Mouse (Mus musculus): ENCODE measurements around the gene Cyb5b. TPM values are rescaled to one million over a fixed set of nuclear protein-coding genes. Genes with fewer than 3 reads are reported as not detected.

Gene Cyb5b
- polyA plus RNA-seq (2015; fragmentation: Nextera tagmentation; extraction: Ambion mirVana) = 34.5 and 43.3 TPM in 2 replicates

GRCm38 (mm10) chr8:107150404-107151157 is at the start of gene Cyb5b:
Cyb5b (plus strand) TSS chr8:107150640.

Other genes with a start within 250 kb of the Cyb5b start
- gene Sntb2, start 214.9 kb upstream of the Cyb5b start, polyA plus RNA-seq (2015; fragmentation: Nextera tagmentation; extraction: Ambion mirVana) = 15.0 and 15.3 TPM in 2 replicates
- gene Vps4a, start 119.4 kb upstream of the Cyb5b start, polyA plus RNA-seq (2015; fragmentation: Nextera tagmentation; extraction: Ambion mirVana) = 51.6 and 55.6 TPM in 2 replicates
- 37.3 and 40.0 TPM in 2 replicates for gene Pdf, start 102.0 kb upstream of the Cyb5b start, polyA plus RNA-seq (2015; fragmentation: Nextera tagmentation; extraction: Ambion mirVana)
- gene Cog8, start 94.0 kb upstream of the Cyb5b start, polyA plus RNA-seq (2015; fragmentation: Nextera tagmentation; extraction: Ambion mirVana) = 22.5 and 23.6 TPM in 2 replicates
- gene Nip7, start 93.8 kb upstream of the Cyb5b start, polyA plus RNA-seq (2015; fragmentation: Nextera tagmentation; extraction: Ambion mirVana) = 37.8 and 42.2 TPM in 2 replicates
- gene Tmed6, start 85.0 kb upstream of the Cyb5b start, polyA plus RNA-seq (2015; fragmentation: Nextera tagmentation; extraction: Ambion mirVana) = not detected in 2 replicates
- gene Terf2, start 54.1 kb upstream of the Cyb5b start, polyA plus RNA-seq (2015; fragmentation: Nextera tagmentation; extraction: Ambion mirVana) = 9.6 and 10.5 TPM in 2 replicates
- 4.5 and 6.7 TPM in 2 replicates for gene Nfat5, start 142.8 kb downstream of the Cyb5b start, polyA plus RNA-seq (2015; fragmentation: Nextera tagmentation; extraction: Ambion mirVana)

All from skeletal muscle tissue, postnatal 0 days (tissue).